Mouse (Mus musculus): ENCODE measurements at regions not wholly inside any gene's neighbourhood (a gene's known extent, or its start where the extent isn't known, plus 50 kb on each side); places are given as distances from the start of the nearest gene placed in this dataset.

- no peak for DNase-seq (ENCODE audit: low spot score in 2 of 2)
These were observed 398.1 kb downstream of the Pdcd6ip start for GRCm38 (mm10) chr9:113309707-113310574.

- no peak for DNase-seq (ENCODE audit: low spot score in 2 of 2)
These were observed 402.3 kb downstream of the Pdcd6ip start for GRCm38 (mm10) chr9:113305761-113306160.

GRCm38 (mm10) chr9:113302429-113302828 is 405.6 kb downstream of the Pdcd6ip start:
- DNase-seq (ENCODE audit: low spot score in 2 of 2): no peak

GRCm38 (mm10) chr9:113300846-113301245 is 407.2 kb downstream of the Pdcd6ip start:
- no peak for DNase-seq (ENCODE audit: low spot score in 2 of 2)

GRCm38 (mm10) chr9:113299900-113300299 is 408.2 kb downstream of the Pdcd6ip start:
- DNase-seq (ENCODE audit: low spot score in 2 of 2): no peak

GRCm38 (mm10) chr9:113295850-113296467 is 412.1 kb downstream of the Pdcd6ip start:
- no peak for DNase-seq (ENCODE audit: low spot score in 2 of 2)

GRCm38 (mm10) chr9:113287397-113287796 is 420.7 kb downstream of the Pdcd6ip start:
- DNase-seq (ENCODE audit: low spot score in 2 of 2): no peak

GRCm38 (mm10) chr9:113283244-113283643 is 424.8 kb downstream of the Pdcd6ip start:
- no peak for DNase-seq (ENCODE audit: low spot score in 2 of 2)

GRCm38 (mm10) chr9:113270595-113270994 is 437.5 kb downstream of the Pdcd6ip start:
- no peak for DNase-seq (ENCODE audit: low spot score in 2 of 2)

- no peak for DNase-seq (ENCODE audit: low spot score in 2 of 2)
These were observed 440.4 kb downstream of the Pdcd6ip start for GRCm38 (mm10) chr9:113267696-113268095.

- no peak for DNase-seq (ENCODE audit: low spot score in 2 of 2)
These were observed 444.4 kb downstream of the Pdcd6ip start for GRCm38 (mm10) chr9:113263636-113264035.

GRCm38 (mm10) chr9:113260296-113260695 is 447.8 kb downstream of the Pdcd6ip start:
- DNase-seq (ENCODE audit: low spot score in 2 of 2): no peak

- no peak for DNase-seq (ENCODE audit: low spot score in 2 of 2)
These were observed 449.5 kb downstream of the Pdcd6ip start for GRCm38 (mm10) chr9:113258556-113258955.

GRCm38 (mm10) chr9:113248703-113249274 is 459.3 kb downstream of the Pdcd6ip start:
- DNase-seq (ENCODE audit: low spot score in 2 of 2): no peak

GRCm38 (mm10) chr9:113247950-113248349 is 460.1 kb downstream of the Pdcd6ip start:
- no peak for DNase-seq (ENCODE audit: low spot score in 2 of 2)

GRCm38 (mm10) chr9:113243870-113244269 is 464.2 kb downstream of the Pdcd6ip start:
- no peak for DNase-seq (ENCODE audit: low spot score in 2 of 2)

GRCm38 (mm10) chr9:113233370-113233769 is 474.7 kb downstream of the Pdcd6ip start:
- DNase-seq (ENCODE audit: low spot score in 2 of 2): no peak

GRCm38 (mm10) chr9:113229391-113229790 is 478.7 kb downstream of the Pdcd6ip start:
- DNase-seq (ENCODE audit: low spot score in 2 of 2): no peak

GRCm38 (mm10) chr9:113213930-113214329 is 494.1 kb downstream of the Pdcd6ip start:
- no peak for DNase-seq (ENCODE audit: low spot score in 2 of 2)

GRCm38 (mm10) chr9:113212389-113212788 is 495.7 kb downstream of the Pdcd6ip start:
- no peak for DNase-seq (ENCODE audit: low spot score in 2 of 2)

- no peak for DNase-seq (ENCODE audit: low spot score in 2 of 2)
These were observed 499.9 kb downstream of the Pdcd6ip start for GRCm38 (mm10) chr9:113208181-113208580.

GRCm38 (mm10) chr9:113199241-113199640 is 508.8 kb downstream of the Pdcd6ip start:
- DNase-seq (ENCODE audit: low spot score in 2 of 2): no peak

All from gastrocnemius, postnatal 4 days (tissue).